Mouse (Mus musculus): ENCODE measurements around the gene F13b. TPM values are rescaled to one million over a fixed set of nuclear protein-coding genes. Genes with fewer than 3 reads are reported as not detected.

The F13b gene
- polyA plus RNA-seq, 1 experiment from 2014 or later, result not detected

GRCm38 (mm10) chr1:139495408-139495807 lies 6.1 kb upstream of the F13b start:
- H3K27ac ChIP-seq (ENCODE audit: low read depth, low read length), result no peak overlapping the region
- no peaks in the 10 kb centered on the region for H3K36me3 ChIP-seq (ENCODE audit: control insufficient read depth, insufficient read depth, low read length)
- H3K9ac ChIP-seq (ENCODE audit: low read depth, low read length), result no peak overlapping the region
- no peaks in the 10 kb centered on the region for H3K4me1 ChIP-seq (ENCODE audit: control insufficient read depth, insufficient read depth, low read depth, low read length)
- no peaks in the 10 kb centered on the region for H3K27me3 ChIP-seq (replicated peaks; ENCODE audit: control insufficient read depth, insufficient read depth, low read length)
- 96% methylated on average over 2 of the region's 2 CpGs for WGBS
- ATAC-seq, result no peak
- H3K9me3 ChIP-seq (ENCODE audit: control insufficient read depth, low read length), result no peaks in the 10 kb centered on the region
- H3K4me3 ChIP-seq (ENCODE audit: low read length), result no peak overlapping the region
- H3K4me2 ChIP-seq (ENCODE audit: low read length), result no peak overlapping the region

GRCm38 (mm10) chr1:139496212-139496611 lies 5.3 kb upstream of the F13b start:
- Histone ChIP-seq H3K27me3 (replicated peaks; ENCODE audit: control insufficient read depth, insufficient read depth, low read length) (no peaks in the 10 kb centered on the region), H3K4me3 (ENCODE audit: low read length) (no peak overlapping the region), H3K4me2 (ENCODE audit: low read length) (no peak overlapping the region), H3K4me1 (ENCODE audit: control insufficient read depth, insufficient read depth, low read depth, low read length) (no peaks in the 10 kb centered on the region), H3K36me3 (ENCODE audit: control insufficient read depth, insufficient read depth, low read length) (no peaks in the 10 kb centered on the region), H3K9ac (ENCODE audit: low read depth, low read length) (no peak overlapping the region), H3K27ac (ENCODE audit: low read depth, low read length) (no peak overlapping the region), H3K9me3 (ENCODE audit: control insufficient read depth, low read length) (no peaks in the 10 kb centered on the region)
- 87% methylated on average over 3 of the region's 3 CpGs for WGBS
- no peak for ATAC-seq

GRCm38 (mm10) chr1:139499751-139500150 lies 1.8 kb upstream of the F13b start:
- H3K4me3 ChIP-seq (ENCODE audit: low read length), result no peak overlapping the region
- no peak overlapping the region for H3K4me2 ChIP-seq (ENCODE audit: low read length)
- H3K9ac ChIP-seq (ENCODE audit: low read depth, low read length), result no peak overlapping the region
- no peak for ATAC-seq
- H3K27me3 ChIP-seq (replicated peaks; ENCODE audit: control insufficient read depth, insufficient read depth, low read length), result no peaks in the 10 kb centered on the region
- H3K4me1 ChIP-seq (ENCODE audit: control insufficient read depth, insufficient read depth, low read depth, low read length), result no peaks in the 10 kb centered on the region
- H3K36me3 ChIP-seq (ENCODE audit: control insufficient read depth, insufficient read depth, low read length), result no peaks in the 10 kb centered on the region
- no peak overlapping the region for H3K27ac ChIP-seq (ENCODE audit: low read depth, low read length)
- no peaks in the 10 kb centered on the region for H3K9me3 ChIP-seq (ENCODE audit: control insufficient read depth, low read length)

- Histone ChIP-seq H3K4me1 (ENCODE audit: control insufficient read depth, insufficient read depth, low read depth, low read length) (no peaks in the 10 kb centered on the region), H3K9me3 (ENCODE audit: control insufficient read depth, low read length) (no peaks in the 10 kb centered on the region), H3K36me3 (ENCODE audit: control insufficient read depth, insufficient read depth, low read length) (no peaks in the 10 kb centered on the region), H3K9ac (ENCODE audit: low read depth, low read length) (no peak overlapping the region), H3K4me2 (ENCODE audit: low read length) (no peak overlapping the region), H3K4me3 (ENCODE audit: low read length) (no peak overlapping the region), H3K27me3 (replicated peaks; ENCODE audit: control insufficient read depth, insufficient read depth, low read length) (no peaks in the 10 kb centered on the region), H3K27ac (ENCODE audit: low read depth, low read length) (no peak overlapping the region)
- WGBS, result 91% methylated on average over 12 of the region's 12 CpGs
- no peak for ATAC-seq
Measured at GRCm38 (mm10) chr1:139514556-139514955, 13.1 kb downstream of the F13b start.

- Histone ChIP-seq H3K4me2 (ENCODE audit: low read length) (no peak overlapping the region), H3K9me3 (ENCODE audit: control insufficient read depth, low read length) (no peaks in the 10 kb centered on the region), H3K36me3 (ENCODE audit: control insufficient read depth, insufficient read depth, low read length) (no peaks in the 10 kb centered on the region), H3K27ac (ENCODE audit: low read depth, low read length) (no peak overlapping the region), H3K27me3 (replicated peaks; ENCODE audit: control insufficient read depth, insufficient read depth, low read length) (no peaks in the 10 kb centered on the region), H3K4me3 (ENCODE audit: low read length) (no peak overlapping the region), H3K4me1 (ENCODE audit: control insufficient read depth, insufficient read depth, low read depth, low read length) (no peaks in the 10 kb centered on the region), H3K9ac (ENCODE audit: low read depth, low read length) (no peak overlapping the region)
- WGBS, result 95% methylated on average over 1 of the region's 1 CpGs
- no peak for ATAC-seq
Measured at GRCm38 (mm10) chr1:139548536-139548935, 47.0 kb downstream of the F13b start.

GRCm38 (mm10) chr1:139551311-139551710 lies 49.8 kb downstream of the F13b start:
- WGBS, result 84% methylated on average over 1 of the region's 1 CpGs
- H3K4me2 ChIP-seq (ENCODE audit: low read length), result no peak overlapping the region
- H3K36me3 ChIP-seq (ENCODE audit: control insufficient read depth, insufficient read depth, low read length), result no peaks in the 10 kb centered on the region
- H3K9ac ChIP-seq (ENCODE audit: low read depth, low read length), result no peak overlapping the region
- ATAC-seq, result no peak
- H3K4me1 ChIP-seq (ENCODE audit: control insufficient read depth, insufficient read depth, low read depth, low read length), result no peaks in the 10 kb centered on the region
- no peak overlapping the region for H3K27ac ChIP-seq (ENCODE audit: low read depth, low read length)
- no peaks in the 10 kb centered on the region for H3K27me3 ChIP-seq (replicated peaks; ENCODE audit: control insufficient read depth, insufficient read depth, low read length)
- no peak overlapping the region for H3K4me3 ChIP-seq (ENCODE audit: low read length)
- H3K9me3 ChIP-seq (ENCODE audit: control insufficient read depth, low read length), result no peaks in the 10 kb centered on the region

- Histone ChIP-seq H3K4me2 (ENCODE audit: low read length) (no peak within 1 kb of the TSS), H3K27ac (ENCODE audit: low read depth, low read length) (no peak within 1 kb of the TSS), H3K4me3 (ENCODE audit: low read length) (no peak within 1 kb of the TSS), H3K36me3 (ENCODE audit: control insufficient read depth, insufficient read depth, low read length) (no peaks in the 10 kb centered on the region), H3K9ac (ENCODE audit: low read depth, low read length) (no peak within 1 kb of the TSS), H3K4me1 (ENCODE audit: control insufficient read depth, insufficient read depth, low read depth, low read length) (no peaks in the 10 kb centered on the region), H3K9me3 (ENCODE audit: control insufficient read depth, low read length) (no peaks in the 10 kb centered on the region), H3K27me3 (replicated peaks; ENCODE audit: control insufficient read depth, insufficient read depth, low read length) (no peaks in the 10 kb centered on the region)
- no peak for ATAC-seq
- 58% methylated on average over 1 of the region's 1 CpGs for WGBS
Measured at GRCm38 (mm10) chr1:139560024-139560423, 58.5 kb downstream of the F13b start, which contains the start of gene Cfhr1. Gene Cfhr1 (minus strand): TSS chr1:139560272.

Other genes starting within 250 kb of the F13b start
- 1.2 and 1.4 TPM in 2 replicates for gene Crb1, start 124.6 kb upstream of the F13b start, polyA plus RNA-seq (2015; fragmentation: Nextera tagmentation; extraction: Ambion mirVana)
- 11.8 and 14.4 TPM in 2 replicates for gene Zbtb41, start 79.4 kb upstream of the F13b start, polyA plus RNA-seq (2015; fragmentation: Nextera tagmentation; extraction: Ambion mirVana)
- 2.9 and 3.5 TPM in 2 replicates for gene Aspm, start 46.9 kb upstream of the F13b start, polyA plus RNA-seq (2015; fragmentation: Nextera tagmentation; extraction: Ambion mirVana)
- not detected in 2 replicates for gene Cfhr1, start 58.6 kb downstream of the F13b start, polyA plus RNA-seq (2015; fragmentation: Nextera tagmentation; extraction: Ambion mirVana)